Mouse (Mus musculus) right cerebral cortex, postnatal 14 days (tissue): ENCODE measurements at regions not wholly inside any gene's neighbourhood (a gene's known extent, or its start where the extent isn't known, plus 50 kb on each side); places are given as distances from the start of the nearest gene placed in this dataset.

Experiments used
- DNase-seq: peaks from one replicate; pipeline ENCODE4 v3.0.0; 2022

- no peak for DNase-seq
These were observed 101.8 kb downstream of the Kctd12 start for GRCm38 (mm10) chr14:102880658-102881083.

- no peak for DNase-seq
These were observed 103.9 kb downstream of the Kctd12 start for GRCm38 (mm10) chr14:102878572-102878971.

- no peak for DNase-seq
These were observed 114.3 kb downstream of the Kctd12 start for GRCm38 (mm10) chr14:102868160-102868559.

- no peak for DNase-seq
These were observed 114.7 kb downstream of the Kctd12 start for GRCm38 (mm10) chr14:102867697-102868096.

GRCm38 (mm10) chr14:102866511-102866910, 115.9 kb downstream of the Kctd12 start:
- DNase-seq = no peak

GRCm38 (mm10) chr14:102861694-102862093, 120.7 kb downstream of the Kctd12 start:
- no peak for DNase-seq

- DNase-seq = no peak
These were observed 123.0 kb downstream of the Kctd12 start for GRCm38 (mm10) chr14:102859361-102859871.

- DNase-seq = no peak
These were observed 127.1 kb downstream of the Kctd12 start for GRCm38 (mm10) chr14:102855264-102855840.

GRCm38 (mm10) chr14:102843700-102844099, 138.7 kb downstream of the Kctd12 start:
- no peak for DNase-seq

GRCm38 (mm10) chr14:102837602-102838001, 144.8 kb downstream of the Kctd12 start:
- no peak for DNase-seq

- no peak for DNase-seq
These were observed 147.2 kb downstream of the Kctd12 start for GRCm38 (mm10) chr14:102835118-102835769.

GRCm38 (mm10) chr14:102828442-102828841, 154.0 kb downstream of the Kctd12 start:
- no peak for DNase-seq

- DNase-seq = no peak
These were observed 154.6 kb downstream of the Kctd12 start for GRCm38 (mm10) chr14:102827756-102828384.

GRCm38 (mm10) chr14:102825525-102825924, 156.9 kb downstream of the Kctd12 start:
- no peak for DNase-seq

- DNase-seq = no peak
These were observed 161.8 kb downstream of the Kctd12 start for GRCm38 (mm10) chr14:102820663-102821062.

- DNase-seq = no peak
These were observed 170.8 kb downstream of the Kctd12 start for GRCm38 (mm10) chr14:102811678-102812081.

- no peak for DNase-seq
These were observed 171.4 kb downstream of the Kctd12 start for GRCm38 (mm10) chr14:102811022-102811421.

- no peak for DNase-seq
These were observed 172.1 kb downstream of the Kctd12 start for GRCm38 (mm10) chr14:102810121-102810921.

GRCm38 (mm10) chr14:102805936-102806923, 176.2 kb downstream of the Kctd12 start:
- DNase-seq = peak; percentile 54

- DNase-seq = no peak
These were observed 186.8 kb downstream of the Kctd12 start for GRCm38 (mm10) chr14:102795676-102796075.

GRCm38 (mm10) chr14:102794898-102795297, 187.5 kb downstream of the Kctd12 start:
- DNase-seq = no peak

- no peak for DNase-seq
These were observed 188.7 kb downstream of the Kctd12 start for GRCm38 (mm10) chr14:102793753-102794152.
